Mouse (Mus musculus): Measurements from ENCODE around the gene Nphs1.
"Not testable (repeated sequence)": the region's sequence is repeated elsewhere in the genome, so short reads cannot be mapped to it uniquely, and the experiment has no call there.

DNA sequence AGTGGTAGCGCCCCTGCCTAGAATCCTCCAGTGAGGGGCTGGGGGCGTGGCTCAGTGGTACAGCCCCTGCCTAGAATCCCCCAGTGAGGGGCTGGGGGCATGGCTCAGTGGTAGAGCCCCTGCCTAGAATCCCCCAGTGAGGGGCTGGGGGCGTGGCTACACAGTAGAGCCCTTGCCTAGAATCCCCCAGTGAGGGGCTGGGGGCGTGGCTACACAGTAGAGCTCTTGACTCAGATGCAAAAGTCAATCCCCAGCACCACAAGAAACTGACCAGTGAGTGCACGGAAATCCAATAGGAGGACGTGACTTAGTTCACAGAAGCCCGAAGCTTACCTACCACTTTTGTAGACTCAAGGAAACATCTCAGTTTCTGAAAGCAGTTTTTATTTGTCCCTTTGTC lies 18.0 kb downstream of the Nphs1 start:
- not testable (repeated sequence) for TF ChIP-seq CTCF (IDR thresholded peaks at IDR 0.05; ENCODE audit: control insufficient read depth, insufficient read depth, insufficient read length); CEBPB (IDR thresholded peaks at IDR 0.05; ENCODE audit: low read depth); MYOD1 (IDR thresholded peaks at IDR 0.05; ENCODE audit: control insufficient read depth, insufficient read length, low read depth); USF1 (IDR thresholded peaks at IDR 0.05; ENCODE audit: low read depth); FOSL1 (IDR thresholded peaks at IDR 0.05; ENCODE audit: insufficient read depth, low read length, poor library complexity, severe bottlenecking); MAX (IDR thresholded peaks at IDR 0.05); MYOG (IDR thresholded peaks at IDR 0.05; ENCODE audit: control insufficient read depth, extremely low read depth, insufficient read length)

Data from C2C12 (cell line).